Mouse (Mus musculus) cerebellum, adult 18-20 months (tissue): Measurements from ENCODE around the gene Phospho1.

Source experiments
- DNase-seq, 2 experiments: peaks; one replicate each; pipeline ENCODE4 v3.0.0; 2021

Gene Phospho1

GRCm38 (mm10) chr11:95814101-95814500, 10.2 kb upstream of the Phospho1 start:
- DNase-seq, result no peak

- DNase-seq, result no peak
Observed at GRCm38 (mm10) chr11:95814857-95815256, 9.4 kb upstream of the Phospho1 start.

GRCm38 (mm10) chr11:95815412-95815811, 8.9 kb upstream of the Phospho1 start:
- DNase-seq, result no peak

GRCm38 (mm10) chr11:95819138-95819537, 5.2 kb upstream of the Phospho1 start:
- no peak for DNase-seq

- DNase-seq, result no peak
Observed at GRCm38 (mm10) chr11:95821511-95821910, 2.8 kb upstream of the Phospho1 start.

GRCm38 (mm10) chr11:95822437-95822836, 1.9 kb upstream of the Phospho1 start:
- DNase-seq, result no peak

GRCm38 (mm10) chr11:95824877-95825243, 561 bp downstream of the Phospho1 start:
- peak; percentile 76 to 79 for DNase-seq

GRCm38 (mm10) chr11:95825625-95826024, 1.3 kb downstream of the Phospho1 start:
- DNase-seq, result no peak

GRCm38 (mm10) chr11:95826317-95827167, 2.2 kb downstream of the Phospho1 start:
- no peak for DNase-seq

GRCm38 (mm10) chr11:95827168-95827447, 2.8 kb downstream of the Phospho1 start:
- DNase-seq, result no peak

GRCm38 (mm10) chr11:95827464-95828085, 3.3 kb downstream of the Phospho1 start:
- DNase-seq, result peak; percentile 69 to 79

GRCm38 (mm10) chr11:95828181-95828964, 4.1 kb downstream of the Phospho1 start:
- no peak for DNase-seq

- no peak for DNase-seq
Observed at GRCm38 (mm10) chr11:95829526-95830050, 5.3 kb downstream of the Phospho1 start.

GRCm38 (mm10) chr11:95830411-95831275, 6.3 kb downstream of the Phospho1 start:
- DNase-seq, result no peak

- no peak for DNase-seq
Observed at GRCm38 (mm10) chr11:95831276-95831619, 6.9 kb downstream of the Phospho1 start.

- no peak for DNase-seq
Observed at GRCm38 (mm10) chr11:95831641-95832040, 7.3 kb downstream of the Phospho1 start.

- no peak for DNase-seq
Observed at GRCm38 (mm10) chr11:95832129-95833005, 8.1 kb downstream of the Phospho1 start.

- no peak for DNase-seq
Observed at GRCm38 (mm10) chr11:95833006-95833570, 8.8 kb downstream of the Phospho1 start.

GRCm38 (mm10) chr11:95833631-95834142, 9.4 kb downstream of the Phospho1 start:
- no peak for DNase-seq

GRCm38 (mm10) chr11:95834143-95834667, 9.9 kb downstream of the Phospho1 start:
- DNase-seq, result no peak
